Mouse (Mus musculus): Measurements from ENCODE around the gene Rflnb. TPM values are rescaled to one million over a fixed set of nuclear protein-coding genes. Genes with fewer than 3 reads are reported as not detected.
"Not testable (repeated sequence)": the region's sequence is repeated elsewhere in the genome, so short reads cannot be mapped to it uniquely, and the experiment has no call there.

The Rflnb gene
- polyA plus RNA-seq, 1 experiment: 35.4 TPM

GRCm38 (mm10) chr11:76015814-76016213, 11.8 kb downstream of the Rflnb start:
- Histone ChIP-seq H3K4me3 (ENCODE audit: insufficient read depth, low read depth, low read length) (no peak overlapping the region), H3K27ac (replicated peaks; ENCODE audit: low read depth, low read length) (no peak overlapping the region), H3K4me1 (ENCODE audit: control insufficient read depth, insufficient read depth, insufficient read length, low read length) (no peaks in the 10 kb centered on the region)

GRCm38 (mm10) chr11:76015251-76015650, 12.3 kb downstream of the Rflnb start:
- Histone ChIP-seq H3K27ac (replicated peaks; ENCODE audit: low read depth, low read length) (no peak overlapping the region), H3K4me1 (ENCODE audit: control insufficient read depth, insufficient read depth, insufficient read length, low read length) (no peaks in the 10 kb centered on the region), H3K4me3 (ENCODE audit: insufficient read depth, low read depth, low read length) (no peak overlapping the region)

- H3K27ac ChIP-seq (replicated peaks; ENCODE audit: low read depth, low read length): no peak overlapping the region
- H3K4me1 ChIP-seq (ENCODE audit: control insufficient read depth, insufficient read depth, insufficient read length, low read length): no peaks in the 10 kb centered on the region
- no peak overlapping the region for H3K4me3 ChIP-seq (ENCODE audit: insufficient read depth, low read depth, low read length)
These were observed 16.6 kb downstream of the Rflnb start for GRCm38 (mm10) chr11:76010838-76011624.

- H3K27ac ChIP-seq (replicated peaks; ENCODE audit: low read depth, low read length): no peak overlapping the region
- no peaks in the 10 kb centered on the region for H3K4me1 ChIP-seq (ENCODE audit: control insufficient read depth, insufficient read depth, insufficient read length, low read length)
- H3K4me3 ChIP-seq (ENCODE audit: insufficient read depth, low read depth, low read length): no peak overlapping the region
These were observed 18.5 kb downstream of the Rflnb start for GRCm38 (mm10) chr11:76009101-76009500.

GRCm38 (mm10) chr11:76008162-76008561, 19.4 kb downstream of the Rflnb start:
- Histone ChIP-seq H3K4me1 (ENCODE audit: control insufficient read depth, insufficient read depth, insufficient read length, low read length) (no peaks in the 10 kb centered on the region), H3K27ac (replicated peaks; ENCODE audit: low read depth, low read length) (no peak overlapping the region), H3K4me3 (ENCODE audit: insufficient read depth, low read depth, low read length) (no peak overlapping the region)

GRCm38 (mm10) chr11:76004276-76004675, 23.3 kb downstream of the Rflnb start:
- H3K4me1 ChIP-seq (ENCODE audit: control insufficient read depth, insufficient read depth, insufficient read length, low read length); H3K27ac ChIP-seq (replicated peaks; ENCODE audit: low read depth, low read length); H3K4me3 ChIP-seq (ENCODE audit: insufficient read depth, low read depth, low read length): not testable (repeated sequence)

- H3K27ac ChIP-seq (replicated peaks; ENCODE audit: low read depth, low read length): no peak overlapping the region
- no peaks in the 10 kb centered on the region for H3K4me1 ChIP-seq (ENCODE audit: control insufficient read depth, insufficient read depth, insufficient read length, low read length)
- no peak overlapping the region for H3K4me3 ChIP-seq (ENCODE audit: insufficient read depth, low read depth, low read length)
These were observed 26.2 kb downstream of the Rflnb start for GRCm38 (mm10) chr11:76001237-76001878.

- no peak overlapping the region for H3K27ac ChIP-seq (replicated peaks; ENCODE audit: low read depth, low read length)
- H3K4me3 ChIP-seq (ENCODE audit: insufficient read depth, low read depth, low read length): no peak overlapping the region
- no peaks in the 10 kb centered on the region for H3K4me1 ChIP-seq (ENCODE audit: control insufficient read depth, insufficient read depth, insufficient read length, low read length)
These were observed 26.9 kb downstream of the Rflnb start for GRCm38 (mm10) chr11:76000701-76001100.

- H3K4me3 ChIP-seq (ENCODE audit: insufficient read depth, low read depth, low read length): peak within 1 kb of the TSS; percentile 62
- H3K4me1 ChIP-seq (ENCODE audit: control insufficient read depth, insufficient read depth, insufficient read length, low read length): no peaks in the 10 kb centered on the region
- no peak within 1 kb of the TSS for H3K27ac ChIP-seq (replicated peaks; ENCODE audit: low read depth, low read length)
These were observed 28.0 kb downstream of the Rflnb start, which contains the start of gene 1700016K19Rik for GRCm38 (mm10) chr11:75999440-76000155. Gene 1700016K19Rik (plus strand): TSS chr11:75999912.

- Histone ChIP-seq H3K27ac (replicated peaks; ENCODE audit: low read depth, low read length) (no peak overlapping the region), H3K4me3 (ENCODE audit: insufficient read depth, low read depth, low read length) (no peak overlapping the region), H3K4me1 (ENCODE audit: control insufficient read depth, insufficient read depth, insufficient read length, low read length) (no peaks in the 10 kb centered on the region)
These were observed 33.2 kb downstream of the Rflnb start for GRCm38 (mm10) chr11:75994357-75994756.

GRCm38 (mm10) chr11:75992481-75992880, 35.1 kb downstream of the Rflnb start:
- Histone ChIP-seq H3K4me1 (ENCODE audit: control insufficient read depth, insufficient read depth, insufficient read length, low read length) (no peaks in the 10 kb centered on the region), H3K4me3 (ENCODE audit: insufficient read depth, low read depth, low read length) (no peak overlapping the region), H3K27ac (replicated peaks; ENCODE audit: low read depth, low read length) (no peak overlapping the region)

- H3K4me1 ChIP-seq (ENCODE audit: control insufficient read depth, insufficient read depth, insufficient read length, low read length): no peaks in the 10 kb centered on the region
- no peak overlapping the region for H3K27ac ChIP-seq (replicated peaks; ENCODE audit: low read depth, low read length)
- no peak overlapping the region for H3K4me3 ChIP-seq (ENCODE audit: insufficient read depth, low read depth, low read length)
These were observed 35.7 kb downstream of the Rflnb start for GRCm38 (mm10) chr11:75991911-75992310.

GRCm38 (mm10) chr11:75990965-75991835, 36.4 kb downstream of the Rflnb start:
- Histone ChIP-seq H3K27ac (replicated peaks; ENCODE audit: low read depth, low read length) (no peak overlapping the region), H3K4me1 (ENCODE audit: control insufficient read depth, insufficient read depth, insufficient read length, low read length) (no peaks in the 10 kb centered on the region), H3K4me3 (ENCODE audit: insufficient read depth, low read depth, low read length) (no peak overlapping the region)

- Histone ChIP-seq H3K4me3 (ENCODE audit: insufficient read depth, low read depth, low read length) (no peak overlapping the region), H3K27ac (replicated peaks; ENCODE audit: low read depth, low read length) (no peak overlapping the region), H3K4me1 (ENCODE audit: control insufficient read depth, insufficient read depth, insufficient read length, low read length) (no peaks in the 10 kb centered on the region)
These were observed 41.6 kb downstream of the Rflnb start for GRCm38 (mm10) chr11:75985948-75986347.

GRCm38 (mm10) chr11:75984581-75984980, 43.0 kb downstream of the Rflnb start:
- Histone ChIP-seq H3K4me3 (ENCODE audit: insufficient read depth, low read depth, low read length) (no peak overlapping the region), H3K4me1 (ENCODE audit: control insufficient read depth, insufficient read depth, insufficient read length, low read length) (no peaks in the 10 kb centered on the region), H3K27ac (replicated peaks; ENCODE audit: low read depth, low read length) (no peak overlapping the region)
